Mouse (Mus musculus) right cerebral cortex, adult 2 months (tissue): ENCODE results near the gene Sytl3.
"Not testable (repeated sequence)": the region's sequence is repeated elsewhere in the genome, so short reads cannot be mapped to it uniquely, and the experiment has no call there.

Source experiments
- DNase-seq, 2 experiments: peaks; one replicate each; pipeline ENCODE4 v3.0.0; 2021 to 2022; ENCODE audit warnings: low spot score in 2 of 2

The Sytl3 gene

GRCm38 (mm10) chr17:6658801-6659200 is at the start of gene Sytl3:
TSS of gene Sytl3 (plus strand) at chr17:6659093.
- not testable (repeated sequence) for DNase-seq

- DNase-seq: not testable (repeated sequence)
Observed at GRCm38 (mm10) chr17:6613524-6613923, 45.4 kb upstream of the Sytl3 start.

- not testable (repeated sequence) for DNase-seq
Observed at GRCm38 (mm10) chr17:6614316-6614715, 44.6 kb upstream of the Sytl3 start.

GRCm38 (mm10) chr17:6616731-6617130 is 42.2 kb upstream of the Sytl3 start:
- not testable (repeated sequence) for DNase-seq

GRCm38 (mm10) chr17:6617689-6618400 is 41.0 kb upstream of the Sytl3 start:
- not testable (repeated sequence) for DNase-seq

- DNase-seq: not testable (repeated sequence)
Observed at GRCm38 (mm10) chr17:6619271-6619670, 39.6 kb upstream of the Sytl3 start.

- DNase-seq: not testable (repeated sequence)
Observed at GRCm38 (mm10) chr17:6620035-6620434, 38.9 kb upstream of the Sytl3 start.

GRCm38 (mm10) chr17:6620730-6621451 is 38.0 kb upstream of the Sytl3 start:
- not testable (repeated sequence) for DNase-seq

- DNase-seq: not testable (repeated sequence)
Observed at GRCm38 (mm10) chr17:6621976-6622375, 36.9 kb upstream of the Sytl3 start.

- not testable (repeated sequence) for DNase-seq
Observed at GRCm38 (mm10) chr17:6624926-6625558, 33.9 kb upstream of the Sytl3 start.

GRCm38 (mm10) chr17:6630398-6630797 is 28.5 kb upstream of the Sytl3 start:
- not testable (repeated sequence) for DNase-seq

- DNase-seq: not testable (repeated sequence)
Observed at GRCm38 (mm10) chr17:6632850-6633249, 26.0 kb upstream of the Sytl3 start.

- not testable (repeated sequence) for DNase-seq
Observed at GRCm38 (mm10) chr17:6635781-6636180, 23.1 kb upstream of the Sytl3 start.

GRCm38 (mm10) chr17:6636861-6637260 is 22.0 kb upstream of the Sytl3 start:
- no peak for DNase-seq

GRCm38 (mm10) chr17:6637434-6637833 is 21.5 kb upstream of the Sytl3 start:
- not testable (repeated sequence) for DNase-seq

GRCm38 (mm10) chr17:6638444-6638843 is 20.4 kb upstream of the Sytl3 start:
- DNase-seq: not testable (repeated sequence)

GRCm38 (mm10) chr17:6639486-6639885 is 19.4 kb upstream of the Sytl3 start:
- not testable (repeated sequence) for DNase-seq

GRCm38 (mm10) chr17:6640044-6640637 is 18.8 kb upstream of the Sytl3 start:
- not testable (repeated sequence) for DNase-seq

- not testable (repeated sequence) for DNase-seq
Observed at GRCm38 (mm10) chr17:6640771-6641429, 18.0 kb upstream of the Sytl3 start.

GRCm38 (mm10) chr17:6644210-6644609 is 14.7 kb upstream of the Sytl3 start:
- DNase-seq: not testable (repeated sequence)

GRCm38 (mm10) chr17:6644673-6645072 is 14.2 kb upstream of the Sytl3 start:
- DNase-seq: not testable (repeated sequence)
